Mouse (Mus musculus): ENCODE results near the gene Kdm5d.
A peak's percentile ranks its signal among the peaks of the same experiment; 100 is the strongest.

The Kdm5d gene

DNA sequence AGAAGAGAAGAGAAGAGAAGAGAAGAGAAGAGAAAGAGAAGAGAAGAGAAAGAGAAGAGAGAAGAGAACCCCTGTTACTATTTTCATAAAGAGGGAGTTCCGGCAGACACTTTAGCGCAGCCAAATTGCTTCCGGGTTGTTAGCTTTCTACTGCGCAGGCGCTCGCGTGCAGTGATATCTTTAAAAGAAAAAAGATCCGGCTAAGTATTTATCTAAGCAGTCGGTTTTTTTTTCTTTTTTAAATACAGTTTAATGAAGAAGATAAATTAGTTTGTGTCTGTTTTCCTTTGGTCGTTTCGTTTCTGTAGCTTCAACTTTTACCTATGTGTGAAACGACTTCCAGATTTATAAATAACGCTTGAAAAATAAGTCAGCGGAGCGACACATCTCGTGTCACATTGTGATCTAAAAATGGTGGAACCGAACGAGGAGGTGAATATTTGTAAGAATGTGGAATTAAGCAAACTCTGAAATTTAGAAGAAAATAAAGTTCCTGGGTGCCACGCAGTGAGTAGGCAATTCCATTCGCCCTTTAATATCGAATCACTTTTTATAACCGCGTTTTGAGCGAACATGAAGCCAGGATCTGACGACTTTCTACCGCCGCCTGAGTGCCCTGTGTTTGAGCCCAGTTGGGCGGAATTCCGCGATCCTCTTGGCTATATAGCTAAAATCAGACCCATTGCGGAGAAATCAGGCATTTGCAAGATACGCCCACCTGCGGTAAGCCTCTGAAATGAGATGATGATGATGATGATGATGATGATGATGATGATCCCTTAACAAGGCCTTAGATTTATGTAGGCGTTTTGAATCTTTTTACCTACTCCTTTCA is at the start of gene Kdm5d:
TSS of gene Kdm5d (plus strand) at position 396 of the 835 bp plus-strand sequence.
- peak; percentile 39 for DNase-seq (ENCODE audit: low read depth)

DNA sequence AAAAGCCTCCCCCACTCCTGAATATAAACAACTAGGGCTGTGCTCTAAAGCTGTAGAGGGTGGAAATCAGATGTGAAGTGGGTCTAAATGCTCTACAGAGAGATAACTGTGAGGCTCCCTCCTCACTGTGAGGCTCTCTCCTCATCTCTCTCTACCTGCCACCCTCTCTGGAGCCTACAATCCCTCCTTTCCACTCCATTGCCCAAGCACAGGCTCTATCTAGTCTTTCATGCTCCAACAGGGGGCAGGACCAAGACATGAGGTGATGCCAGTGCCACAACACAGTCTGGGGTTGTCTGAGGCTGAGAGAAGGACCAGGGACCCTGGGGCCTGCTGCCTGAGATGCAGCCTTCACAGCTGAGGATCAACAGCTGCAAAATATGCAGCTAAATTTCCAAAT is 25.2 kb upstream of the Kdm5d start:
- no peak for DNase-seq (ENCODE audit: low read depth)

DNA sequence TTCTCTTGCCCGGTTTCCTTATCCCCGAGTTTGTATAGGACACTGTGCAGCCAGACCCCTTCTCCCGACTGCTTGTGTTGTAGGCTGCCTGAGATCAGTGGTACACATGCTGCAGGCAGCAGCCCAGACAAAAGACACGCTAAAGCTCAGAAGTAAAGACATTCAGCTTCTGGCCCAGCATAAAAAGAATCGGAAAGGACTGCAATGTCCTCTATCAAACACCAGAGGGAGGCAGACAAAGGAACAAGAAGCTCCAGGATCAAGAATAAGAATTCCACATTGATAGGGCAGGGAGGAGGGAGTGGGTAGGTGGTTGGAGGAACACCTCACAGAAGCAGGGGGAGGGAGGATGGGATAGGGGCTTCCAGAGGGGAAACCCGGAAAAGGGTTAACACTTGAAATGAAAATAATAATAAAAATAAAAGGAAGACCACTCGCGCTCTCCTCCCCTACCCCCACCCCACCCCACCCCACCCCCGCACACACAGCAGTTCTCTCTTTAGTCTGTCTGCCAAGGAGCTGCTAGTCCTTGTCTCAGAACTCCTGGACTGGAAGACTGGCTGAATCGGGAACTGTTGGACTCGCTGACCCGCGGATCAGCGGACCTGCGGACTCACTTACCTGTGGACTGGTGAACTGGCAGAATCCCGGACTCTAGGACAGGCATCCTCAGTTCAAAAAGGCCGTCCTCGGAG is 24.6 kb upstream of the Kdm5d start:
- DNase-seq (ENCODE audit: low read depth), result peak; percentile 3

All from fibroblast of lung, adult 2 months (primary cell).